Mouse (Mus musculus): ENCODE measurements at regions not wholly inside any gene's neighbourhood (a gene's known extent, or its start where the extent isn't known, plus 50 kb on each side); places are given as distances from the start of the nearest gene placed in this dataset.
"Not testable (repeated sequence)": the region's sequence is repeated elsewhere in the genome, so short reads cannot be mapped to it uniquely, and the experiment has no call there.

GRCm38 (mm10) chr14:120758200-120758830 lies 152.7 kb upstream of the Ipo5 start:
- DNase-seq = no peak

- DNase-seq = no peak
Observed at GRCm38 (mm10) chr14:120762168-120762567, 148.9 kb upstream of the Ipo5 start.

- no peak for DNase-seq
Observed at GRCm38 (mm10) chr14:120762733-120763132, 148.3 kb upstream of the Ipo5 start.

- DNase-seq = no peak
Observed at GRCm38 (mm10) chr14:120763796-120764195, 147.2 kb upstream of the Ipo5 start.

GRCm38 (mm10) chr14:120764386-120764785 lies 146.6 kb upstream of the Ipo5 start:
- DNase-seq = no peak

- no peak for DNase-seq
Observed at GRCm38 (mm10) chr14:120766451-120766850, 144.6 kb upstream of the Ipo5 start.

- DNase-seq = no peak
Observed at GRCm38 (mm10) chr14:120770579-120770978, 140.4 kb upstream of the Ipo5 start.

- DNase-seq = not testable (repeated sequence)
Observed at GRCm38 (mm10) chr14:120773001-120773400, 138.0 kb upstream of the Ipo5 start.

- DNase-seq = no peak
Observed at GRCm38 (mm10) chr14:120791828-120792554, 119.0 kb upstream of the Ipo5 start.

- DNase-seq = no peak
Observed at GRCm38 (mm10) chr14:120797916-120798490, 113.0 kb upstream of the Ipo5 start.

- DNase-seq = no peak
Observed at GRCm38 (mm10) chr14:120803191-120803590, 107.8 kb upstream of the Ipo5 start.

- no peak for DNase-seq
Observed at GRCm38 (mm10) chr14:120803739-120804138, 107.3 kb upstream of the Ipo5 start.

GRCm38 (mm10) chr14:120804183-120804848 lies 106.7 kb upstream of the Ipo5 start:
- no peak for DNase-seq

- DNase-seq = no peak
Observed at GRCm38 (mm10) chr14:120805137-120805536, 105.9 kb upstream of the Ipo5 start.

GRCm38 (mm10) chr14:120805816-120806552 lies 105.0 kb upstream of the Ipo5 start:
- DNase-seq = not testable (repeated sequence)

- no peak for DNase-seq
Observed at GRCm38 (mm10) chr14:120806553-120806893, 104.5 kb upstream of the Ipo5 start.

- DNase-seq = no peak
Observed at GRCm38 (mm10) chr14:120809321-120809720, 101.7 kb upstream of the Ipo5 start.

GRCm38 (mm10) chr14:120813938-120814337 lies 97.1 kb upstream of the Ipo5 start:
- no peak for DNase-seq

GRCm38 (mm10) chr14:120815126-120815525 lies 95.9 kb upstream of the Ipo5 start:
- DNase-seq = not testable (repeated sequence)

- no peak for DNase-seq
Observed at GRCm38 (mm10) chr14:120816529-120816928, 94.5 kb upstream of the Ipo5 start.

GRCm38 (mm10) chr14:120826187-120826586 lies 84.8 kb upstream of the Ipo5 start:
- no peak for DNase-seq

GRCm38 (mm10) chr14:120830389-120830835 lies 80.6 kb upstream of the Ipo5 start:
- DNase-seq = not testable (repeated sequence)

GRCm38 (mm10) chr14:120831397-120831796 lies 79.6 kb upstream of the Ipo5 start:
- DNase-seq = no peak
